Mouse (Mus musculus): Measurements from ENCODE around the gene Dnah1. TPM values are rescaled to one million over a fixed set of nuclear protein-coding genes. Genes with fewer than 3 reads are reported as not detected.

Gene Dnah1
- polyA plus RNA-seq (2016; fragmentation: Nextera tagmentation; extraction: Ambion mirVana): 1.3 and 1.5 TPM in 2 replicates

DNA sequence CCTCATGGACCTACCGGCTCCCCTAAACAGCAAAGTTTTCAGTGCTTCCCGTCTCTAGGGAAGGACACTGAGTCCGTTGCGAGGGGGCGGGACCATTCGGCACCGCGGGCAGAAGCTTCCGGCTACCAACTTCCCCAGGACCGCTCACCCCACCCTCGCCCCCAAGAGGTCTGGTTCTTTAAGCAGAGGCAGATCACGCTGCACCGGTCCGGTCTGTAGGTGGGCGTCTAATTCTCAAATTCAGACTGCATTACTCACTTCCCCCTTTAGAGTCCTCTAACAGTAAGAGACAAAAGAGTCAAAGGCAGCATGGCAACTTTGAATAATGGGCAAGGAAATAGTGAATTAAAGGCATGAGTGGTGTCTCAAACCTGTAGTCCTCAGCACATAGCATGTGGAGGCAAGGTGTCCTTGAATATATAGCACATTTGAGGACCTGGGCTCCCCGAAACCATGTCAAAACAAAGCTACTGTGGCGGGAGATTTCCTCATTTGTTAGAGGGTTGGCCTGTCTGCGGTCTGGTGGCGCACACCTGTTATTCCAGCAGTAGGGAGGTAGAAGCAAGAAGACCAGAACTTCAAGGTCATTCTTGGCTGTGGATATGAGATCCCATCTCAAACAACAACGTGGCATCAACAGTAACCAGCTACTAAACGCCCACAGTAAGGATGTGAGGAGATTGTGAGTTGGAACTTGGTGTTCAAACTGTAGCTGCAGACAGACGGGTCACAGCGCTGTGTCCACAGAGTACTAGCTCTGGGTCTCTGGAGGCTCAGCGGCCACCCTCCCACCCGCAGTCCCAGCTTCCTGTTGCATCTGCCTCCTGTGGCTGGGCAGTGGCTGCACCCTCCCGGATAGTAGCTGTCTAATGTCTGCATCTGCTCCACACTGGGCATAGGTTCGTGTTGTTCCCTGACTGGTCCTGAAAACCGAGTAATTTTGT lies at the start of gene Dnah1:
Dnah1 (minus strand) TSS at position 48 of the 944 bp plus-strand sequence.
- H3K4me3 ChIP-seq: peak within 1 kb of the TSS; percentile 52
- peak within 1 kb of the TSS; percentile 77 for H3K4me2 ChIP-seq
- H3K27me3 ChIP-seq (replicated peaks): 0 out of 2 replicates have a peak, but pooled peaks cover 8% of the 10 kb centered on the region
- no peak within 1 kb of the TSS for H3K27ac ChIP-seq (ENCODE audit: poor library complexity, severe bottlenecking)
- H3K9me3 ChIP-seq (replicated peaks): no peaks in the 10 kb centered on the region
- no peaks in the 10 kb centered on the region for H3K36me3 ChIP-seq
- peak within 1 kb of the TSS; percentile 68 for H3K9ac ChIP-seq
- ATAC-seq (ENCODE audit: insufficient number of reproducible peaks, low FRiP score): peak; percentile 52; the same call in 1 of the 2 replicates
- peaks cover 3% of the 10 kb centered on the region; the same call in 1 of the 2 replicates for H3K4me1 ChIP-seq (replicated peaks)
- WGBS: 24% methylated on average over 28 of the region's 28 CpGs

DNA sequence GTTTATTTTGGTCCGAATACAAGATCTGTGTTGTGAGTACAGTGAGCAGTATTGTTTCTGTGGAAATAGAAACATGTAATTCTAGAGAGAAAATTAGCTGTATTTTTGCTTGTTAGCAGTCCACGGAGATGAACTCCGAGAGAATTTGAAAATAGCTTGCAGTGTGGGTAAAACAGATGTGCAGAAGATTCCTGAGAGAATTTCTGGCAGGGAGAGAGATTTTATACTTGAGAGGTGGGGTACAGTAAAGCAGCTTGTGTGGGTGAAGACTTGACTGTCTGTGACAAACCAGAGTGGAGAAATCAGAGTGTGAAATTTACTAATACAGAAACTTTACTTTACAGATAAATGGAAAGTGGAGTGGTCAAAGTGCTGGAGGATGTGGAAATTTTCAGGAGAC lies 45.7 kb upstream of the Dnah1 start:
- no peak overlapping the region for H3K9ac ChIP-seq
- no peak overlapping the region for H3K4me2 ChIP-seq
- no peak overlapping the region for H3K4me3 ChIP-seq
- WGBS: 85% methylated on average over 3 of the region's 3 CpGs
- no peaks in the 10 kb centered on the region for H3K27me3 ChIP-seq (replicated peaks)
- H3K9me3 ChIP-seq (replicated peaks): no peaks in the 10 kb centered on the region
- H3K27ac ChIP-seq (ENCODE audit: poor library complexity, severe bottlenecking): no peak overlapping the region
- peaks cover 71% of the 10 kb centered on the region for H3K36me3 ChIP-seq
- H3K4me1 ChIP-seq (replicated peaks): no peaks in the 10 kb centered on the region
- no peak for ATAC-seq (ENCODE audit: insufficient number of reproducible peaks, low FRiP score)

DNA sequence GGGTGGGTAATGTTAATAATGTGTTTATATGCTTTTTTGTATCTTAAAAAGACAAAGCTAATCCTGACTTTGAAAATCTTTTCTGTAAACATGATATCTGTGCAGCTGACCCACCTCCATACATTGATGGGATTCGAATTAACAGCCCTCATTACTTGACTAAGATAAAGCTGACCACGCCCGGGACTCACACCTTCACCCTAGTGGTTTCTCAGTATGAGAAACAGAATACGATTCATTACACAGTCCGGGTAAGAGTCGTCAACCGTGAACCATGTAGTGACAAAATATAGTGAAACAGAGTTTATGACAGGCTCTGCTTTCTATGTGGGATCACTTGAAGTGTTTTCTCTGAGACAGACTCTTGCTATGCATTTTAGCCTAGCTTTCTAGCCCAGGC lies 44.3 kb upstream of the Dnah1 start:
- no peak overlapping the region for H3K9ac ChIP-seq
- no peak overlapping the region for H3K4me2 ChIP-seq
- no peak overlapping the region for H3K4me3 ChIP-seq
- no peak for ATAC-seq (ENCODE audit: insufficient number of reproducible peaks, low FRiP score)
- H3K27ac ChIP-seq (ENCODE audit: poor library complexity, severe bottlenecking): no peak overlapping the region
- no peaks in the 10 kb centered on the region for H3K27me3 ChIP-seq (replicated peaks)
- H3K4me1 ChIP-seq (replicated peaks): no peaks in the 10 kb centered on the region
- H3K36me3 ChIP-seq: peaks cover 70% of the 10 kb centered on the region
- WGBS: 83% methylated on average over 7 of the region's 7 CpGs
- H3K9me3 ChIP-seq (replicated peaks): no peaks in the 10 kb centered on the region

DNA sequence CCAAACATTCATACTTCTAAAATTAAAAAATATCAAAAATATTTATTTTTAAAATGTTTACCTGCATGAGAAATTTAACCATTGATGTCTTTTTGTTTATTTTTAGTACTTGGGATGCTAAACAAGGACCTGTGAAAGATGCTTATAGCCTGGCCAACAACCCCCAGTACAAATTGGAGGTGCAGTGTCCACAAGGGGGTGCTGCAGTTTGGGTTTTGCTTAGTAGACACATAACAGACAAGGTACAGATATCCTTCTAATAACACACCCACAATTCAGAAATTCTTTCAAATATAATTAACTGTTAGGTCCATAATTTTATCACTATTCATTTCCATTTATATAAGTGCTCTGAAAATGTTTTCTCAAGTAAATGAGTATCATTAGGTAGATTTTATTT lies 41.7 kb upstream of the Dnah1 start:
- no peaks in the 10 kb centered on the region for H3K27me3 ChIP-seq (replicated peaks)
- no peaks in the 10 kb centered on the region for H3K9me3 ChIP-seq (replicated peaks)
- H3K36me3 ChIP-seq: peaks cover 71% of the 10 kb centered on the region
- H3K4me2 ChIP-seq: no peak overlapping the region
- H3K4me1 ChIP-seq (replicated peaks): no peaks in the 10 kb centered on the region
- ATAC-seq (ENCODE audit: insufficient number of reproducible peaks, low FRiP score): no peak
- no peak overlapping the region for H3K4me3 ChIP-seq
- no peak overlapping the region for H3K27ac ChIP-seq (ENCODE audit: poor library complexity, severe bottlenecking)
- H3K9ac ChIP-seq: no peak overlapping the region

DNA sequence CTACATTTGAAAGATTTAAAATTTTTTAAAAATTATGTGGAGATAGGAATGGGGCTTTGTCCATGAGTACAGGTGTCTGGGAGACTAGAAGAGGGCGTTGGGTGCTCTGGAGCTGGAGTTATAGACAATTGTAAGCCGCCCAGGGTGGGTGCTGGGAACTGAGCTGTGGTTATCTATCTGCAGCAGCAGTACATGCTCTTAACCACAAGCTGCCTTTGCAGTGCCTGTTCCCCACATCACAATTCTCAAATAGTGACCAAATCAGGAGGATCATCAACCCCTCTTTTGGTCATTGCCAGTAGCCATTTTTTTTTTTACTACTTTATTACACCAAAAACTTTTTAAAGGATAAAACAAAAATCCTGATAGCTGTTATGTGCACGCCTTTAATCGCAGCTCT lies 40.9 kb upstream of the Dnah1 start:
- Histone ChIP-seq H3K9ac (no peak overlapping the region), H3K27ac (ENCODE audit: poor library complexity, severe bottlenecking) (no peak overlapping the region), H3K27me3 (replicated peaks) (no peaks in the 10 kb centered on the region), H3K36me3 (peaks cover 68% of the 10 kb centered on the region), H3K4me3 (no peak overlapping the region), H3K4me2 (no peak overlapping the region), H3K4me1 (replicated peaks) (no peaks in the 10 kb centered on the region), H3K9me3 (replicated peaks) (no peaks in the 10 kb centered on the region)
- no peak for ATAC-seq (ENCODE audit: insufficient number of reproducible peaks, low FRiP score)
- 89% methylated on average over 4 of the region's 4 CpGs for WGBS

DNA sequence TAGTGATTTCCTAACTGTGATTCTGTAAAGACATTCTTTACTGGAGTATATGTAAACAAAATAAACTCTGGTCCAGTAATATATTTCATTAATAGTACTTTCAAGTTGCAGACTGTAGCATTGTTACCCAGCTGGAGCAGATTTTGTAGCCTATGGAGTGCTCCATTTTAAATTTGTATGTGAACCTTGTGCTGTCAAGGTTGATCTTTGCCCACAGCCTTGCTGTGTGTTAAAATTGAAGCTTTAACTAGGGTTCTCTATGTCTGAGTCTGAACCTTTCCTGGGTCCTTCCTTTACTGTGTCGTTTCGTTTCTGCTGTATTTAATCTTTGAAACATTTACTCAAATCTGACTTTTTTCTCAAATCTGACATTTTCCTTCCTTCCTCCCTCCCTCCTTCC lies 38.5 kb upstream of the Dnah1 start:
- no peak overlapping the region for H3K4me3 ChIP-seq
- no peaks in the 10 kb centered on the region for H3K9me3 ChIP-seq (replicated peaks)
- no peak for ATAC-seq (ENCODE audit: insufficient number of reproducible peaks, low FRiP score)
- 79% methylated on average over 2 of the region's 2 CpGs for WGBS
- no peak overlapping the region for H3K9ac ChIP-seq
- no peaks in the 10 kb centered on the region for H3K4me1 ChIP-seq (replicated peaks)
- no peak overlapping the region for H3K27ac ChIP-seq (ENCODE audit: poor library complexity, severe bottlenecking)
- no peak overlapping the region for H3K4me2 ChIP-seq
- H3K27me3 ChIP-seq (replicated peaks): no peaks in the 10 kb centered on the region
- H3K36me3 ChIP-seq: peaks cover 63% of the 10 kb centered on the region

DNA sequence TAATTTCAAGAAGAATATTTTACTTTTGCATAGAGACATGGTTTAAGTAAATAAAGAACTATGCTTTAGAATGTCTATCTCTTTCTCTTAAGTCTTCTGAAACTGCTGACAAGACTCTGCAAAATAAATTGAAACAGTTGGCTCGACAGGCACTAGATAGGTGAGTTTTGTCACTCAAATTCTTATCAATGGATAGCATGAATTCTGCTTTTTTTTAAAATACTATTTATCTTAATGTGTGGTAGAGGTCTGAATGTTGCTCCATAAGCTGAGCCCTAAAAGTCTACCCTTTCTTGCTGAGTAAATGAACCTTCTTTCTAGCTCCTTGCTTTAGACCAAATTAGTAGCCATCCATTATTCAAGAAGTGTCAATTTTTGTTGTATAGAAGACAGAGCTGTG lies 21.7 kb upstream of the Dnah1 start:
- Histone ChIP-seq H3K27me3 (replicated peaks) (no peaks in the 10 kb centered on the region), H3K9ac (no peak overlapping the region), H3K9me3 (replicated peaks) (no peaks in the 10 kb centered on the region), H3K27ac (ENCODE audit: poor library complexity, severe bottlenecking) (no peak overlapping the region), H3K36me3 (peaks cover 45% of the 10 kb centered on the region), H3K4me1 (replicated peaks) (peaks cover 12% of the 10 kb centered on the region; the same call in 1 of the 2 replicates), H3K4me3 (no peak overlapping the region), H3K4me2 (no peak overlapping the region)
- ATAC-seq (ENCODE audit: insufficient number of reproducible peaks, low FRiP score): no peak
- 82% methylated on average over 1 of the region's 1 CpGs for WGBS

DNA sequence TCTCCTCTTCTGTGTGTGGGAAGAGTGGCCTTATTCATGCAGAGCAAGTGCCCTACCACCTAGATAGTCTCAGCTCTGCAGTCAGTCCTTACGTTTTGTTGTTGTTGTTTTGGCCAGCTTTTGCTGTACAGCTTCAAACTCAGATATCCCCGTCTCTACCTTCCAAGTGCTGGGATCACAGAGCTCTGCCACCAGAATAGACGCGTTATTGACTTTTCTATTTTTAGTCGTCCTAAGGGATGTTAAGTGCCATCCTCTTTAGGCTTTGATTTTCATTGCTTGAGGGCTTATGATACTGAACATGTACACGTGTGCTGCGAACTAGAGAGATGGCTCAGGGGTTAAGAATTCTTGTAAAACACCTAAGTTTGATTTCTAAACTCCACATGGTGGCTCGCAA lies 19.5 kb upstream of the Dnah1 start:
- Histone ChIP-seq H3K4me1 (replicated peaks) (peaks cover 16% of the 10 kb centered on the region), H3K4me3 (no peak overlapping the region), H3K9ac (peak overlapping the region; percentile 41; the same call in 1 of the 2 replicates), H3K36me3 (peaks cover 37% of the 10 kb centered on the region), H3K9me3 (replicated peaks) (no peaks in the 10 kb centered on the region), H3K27ac (ENCODE audit: poor library complexity, severe bottlenecking) (peak overlapping the region; percentile 86), H3K27me3 (replicated peaks) (no peaks in the 10 kb centered on the region), H3K4me2 (peak overlapping the region; percentile 59)
- ATAC-seq (ENCODE audit: insufficient number of reproducible peaks, low FRiP score): no peak
- 48% methylated on average over 8 of the region's 8 CpGs for WGBS

DNA sequence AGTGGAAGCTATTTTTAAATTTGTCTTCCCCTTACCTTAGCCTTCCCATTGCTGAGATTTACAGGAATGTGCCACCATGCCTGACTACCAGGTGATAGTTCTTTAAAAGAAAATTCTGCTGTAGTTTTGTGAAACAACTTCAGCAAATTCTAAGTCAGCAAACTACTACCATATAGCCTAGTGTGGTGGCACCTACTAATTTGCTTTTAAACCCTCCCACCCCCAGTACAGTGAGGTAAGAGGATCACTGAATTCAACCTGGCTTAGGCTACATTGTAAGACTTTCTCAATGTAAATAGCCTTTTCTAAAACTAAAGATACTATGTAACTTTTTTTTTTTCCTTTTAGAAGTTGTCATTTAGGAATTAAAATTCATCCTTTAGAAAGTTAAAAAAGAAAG lies 14.3 kb upstream of the Dnah1 start:
- Histone ChIP-seq H3K4me2 (peak overlapping the region; percentile 79), H3K9ac (peak overlapping the region; percentile 54; the same call in 1 of the 2 replicates), H3K9me3 (replicated peaks) (no peaks in the 10 kb centered on the region), H3K36me3 (peaks cover 10% of the 10 kb centered on the region), H3K4me3 (peak overlapping the region; percentile 97), H3K4me1 (replicated peaks) (peaks cover 16% of the 10 kb centered on the region), H3K27me3 (replicated peaks) (no peaks in the 10 kb centered on the region), H3K27ac (ENCODE audit: poor library complexity, severe bottlenecking) (no peak overlapping the region)
- no peak for ATAC-seq (ENCODE audit: insufficient number of reproducible peaks, low FRiP score)

DNA sequence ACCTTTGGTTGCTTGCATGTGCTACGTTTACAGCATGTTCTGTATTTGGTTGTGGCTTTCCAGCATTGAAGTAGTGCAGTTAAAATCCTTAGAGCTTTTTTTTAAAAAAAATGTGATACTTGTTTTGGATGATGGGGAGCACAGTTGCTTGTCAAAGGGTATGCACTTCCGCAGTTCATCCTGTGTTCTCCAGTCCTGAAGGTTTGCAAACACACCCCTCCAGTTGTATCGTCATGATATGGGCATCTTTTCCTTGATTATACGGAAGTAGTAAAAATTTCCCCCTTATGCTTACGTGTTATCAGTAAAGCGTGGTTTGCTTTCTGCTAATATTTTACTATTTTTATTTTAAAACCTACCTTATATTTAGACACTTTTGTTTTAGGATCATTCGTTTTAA lies 13.7 kb upstream of the Dnah1 start:
- Histone ChIP-seq H3K9me3 (replicated peaks) (no peaks in the 10 kb centered on the region), H3K4me3 (peak overlapping the region; percentile 97), H3K4me2 (peak overlapping the region; percentile 79), H3K27ac (ENCODE audit: poor library complexity, severe bottlenecking) (peak overlapping the region; percentile 100), H3K9ac (peak overlapping the region; percentile 98), H3K4me1 (replicated peaks) (peaks cover 15% of the 10 kb centered on the region), H3K27me3 (replicated peaks) (no peaks in the 10 kb centered on the region), H3K36me3 (peaks cover 10% of the 10 kb centered on the region)
- no peak for ATAC-seq (ENCODE audit: insufficient number of reproducible peaks, low FRiP score)
- WGBS: 24% methylated on average over 7 of the region's 7 CpGs

DNA sequence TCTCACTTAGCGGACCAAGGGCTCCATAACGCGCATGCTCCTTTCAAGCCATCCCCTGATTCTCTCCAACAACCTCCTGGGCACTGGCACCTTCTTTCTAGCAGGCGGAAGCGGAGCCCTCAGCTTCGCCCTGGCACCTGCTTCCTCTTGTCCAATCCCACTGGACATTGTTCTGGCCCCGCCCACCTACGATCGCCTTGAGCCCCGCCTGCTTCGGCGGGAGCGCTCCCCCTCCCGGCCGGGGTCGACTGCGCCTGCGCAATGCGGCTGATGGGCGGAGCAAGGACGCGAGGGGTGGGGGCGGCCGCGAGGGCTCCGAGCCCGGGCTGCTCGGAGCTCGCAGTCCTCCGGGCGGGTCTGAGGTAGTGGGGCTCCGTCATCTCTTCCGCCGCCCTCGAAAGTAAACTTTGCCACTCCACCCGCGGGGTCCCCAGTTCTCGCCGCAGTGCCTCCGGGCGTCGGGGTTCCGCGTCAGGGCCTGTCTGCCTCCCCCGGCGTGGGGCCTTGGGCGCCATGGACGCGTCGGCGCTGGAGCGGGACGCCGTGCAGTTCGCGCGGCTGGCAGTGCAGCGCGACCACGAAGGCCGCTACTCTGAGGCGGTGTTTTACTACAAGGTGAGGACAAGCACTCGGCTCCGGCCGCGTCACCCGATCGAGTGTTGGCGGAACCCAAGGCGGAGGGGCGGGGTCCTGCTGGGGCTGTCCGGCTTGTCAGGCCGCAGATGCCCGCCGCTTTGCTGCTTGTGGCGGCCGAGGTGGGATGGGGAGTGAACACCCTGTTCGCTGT lies 12.9 kb upstream of the Dnah1 start, which contains the start of gene Capn7:
Capn7 (plus strand) TSS at position 270 of the 787 bp plus-strand sequence.
- H3K9me3 ChIP-seq (replicated peaks): no peaks in the 10 kb centered on the region
- peaks cover 6% of the 10 kb centered on the region for H3K36me3 ChIP-seq
- under 1% methylated on average over 78 of the region's 78 CpGs for WGBS
- H3K4me1 ChIP-seq (replicated peaks): peaks cover 15% of the 10 kb centered on the region
- ATAC-seq (ENCODE audit: insufficient number of reproducible peaks, low FRiP score): peak; percentile 99
- H3K4me3 ChIP-seq: peak within 1 kb of the TSS; percentile 97
- H3K27me3 ChIP-seq (replicated peaks): no peaks in the 10 kb centered on the region
- peak within 1 kb of the TSS; percentile 100 for H3K27ac ChIP-seq (ENCODE audit: poor library complexity, severe bottlenecking)
- peak within 1 kb of the TSS; percentile 98 for H3K9ac ChIP-seq
- H3K4me2 ChIP-seq: peak within 1 kb of the TSS; percentile 79
